Mouse (Mus musculus) CH12.LX (cell line): ENCODE measurements at regions not wholly inside any gene's neighbourhood (a gene's known extent, or its start where the extent isn't known, plus 50 kb on each side); places are given as distances from the start of the nearest gene placed in this dataset.

Experiments used
- DNase-seq: peaks from one replicate; pipeline ENCODE4 v3.0.0-alpha.2; 2013; ENCODE audit errors: extremely low read depth
- H3K27ac ChIP-seq: 2 replicates; pipeline ENCODE4 v1.5.1; 2012; ENCODE audit warnings: low read depth, mild to moderate bottlenecking, control low read depth, moderate library complexity; ENCODE audit not compliant: insufficient read depth
- H3K27me3 ChIP-seq: replicated peaks from 2 replicates; pipeline ENCODE3; 2012; ENCODE audit warnings: inconsistent platforms
- H3K36me3 ChIP-seq, 2 experiments: replicated peaks in 1 of 2; 2 replicates each; pipeline versions ENCODE3 to v1.6.1; 2012; ENCODE audit warnings: inconsistent platforms in 1 of 2, low read length in 1 of 2, mild to moderate bottlenecking in 1 of 2, mixed read lengths in 1 of 2, moderate library complexity in 1 of 2; ENCODE audit not compliant: control insufficient read depth in 1 of 2, insufficient read depth in 1 of 2
- H3K4me1 ChIP-seq, 2 experiments: 2 replicates each; pipeline ENCODE4 v1.6.1; 2012; ENCODE audit warnings: inconsistent platforms in 1 of 2, moderate library complexity in 1 of 2; ENCODE audit not compliant: insufficient read depth in 2 of 2, control insufficient read depth in 1 of 2
- H3K4me2 ChIP-seq: 2 replicates; pipeline ENCODE4 v1.6.1; 2012; ENCODE audit warnings: low read depth, mild to moderate bottlenecking, control low read depth; ENCODE audit not compliant: poor library complexity, insufficient read depth, severe bottlenecking
- H3K4me3 ChIP-seq, 3 experiments: fragments of 150-350 bp in 1 of 3; sonication (generic) in 1 of 3; replicated peaks in 1 of 3; 2 replicates each; pipeline versions ENCODE3 to v1.5.1; 2011 to 2012; ENCODE audit warnings: low read depth in 2 of 3, low read length in 2 of 3, mild to moderate bottlenecking in 2 of 3, moderate library complexity in 2 of 3, control low read depth in 1 of 3, improper control_type of control experiment in 1 of 3, inconsistent platforms in 1 of 3, mixed read lengths in 1 of 3; ENCODE audit not compliant: poor library complexity in 1 of 3
- H3K79me2 ChIP-seq: replicated peaks from 2 replicates; pipeline ENCODE4 v1.6.1; 2012; ENCODE audit warnings: mild to moderate bottlenecking, moderate library complexity; ENCODE audit not compliant: control insufficient read depth, poor library complexity, insufficient read depth, severe bottlenecking; ENCODE audit errors: extremely low read depth
- H3K9ac ChIP-seq: 2 replicates; pipeline ENCODE4 v1.6.1; 2012; ENCODE audit warnings: low read depth, mild to moderate bottlenecking, control low read depth, moderate library complexity; ENCODE audit not compliant: insufficient read depth
- H3K9me3 ChIP-seq: replicated peaks from 2 replicates; pipeline ENCODE3; 2012; ENCODE audit warnings: low read length, inconsistent platforms, mixed read lengths
- CTCF ChIP-seq, 2 experiments: IDR thresholded peaks in 1 of 2; conservative IDR thresholded peaks in 1 of 2; 2 replicates each; pipeline ENCODE4 v1.5.1; 2011 to 2012; ENCODE audit warnings: low read depth in 2 of 2, low read length in 2 of 2, improper control_type of control experiment in 1 of 2, inconsistent platforms in 1 of 2, mild to moderate bottlenecking in 1 of 2, moderate library complexity in 1 of 2
- E2F4 ChIP-seq: IDR thresholded peaks from 2 replicates; pipeline ENCODE4 v1.6.1; 2011; ENCODE audit warnings: low read depth, low read length, improper control_type of control experiment; ENCODE audit not compliant: insufficient replicate concordance
- ELF1 ChIP-seq: IDR thresholded peaks from 2 replicates; pipeline ENCODE4 v1.6.1; 2014; ENCODE audit warnings: low read depth, mild to moderate bottlenecking, inconsistent platforms, low read length, improper control_type of control experiment
- EP300 ChIP-seq: IDR thresholded peaks from 2 replicates; pipeline ENCODE4 v1.6.1; 2011; ENCODE audit warnings: low read length, improper control_type of control experiment
- GABPA ChIP-seq: IDR thresholded peaks from 2 replicates; pipeline ENCODE4 v1.6.1; 2012; ENCODE audit warnings: low read depth, low read length, improper control_type of control experiment, inconsistent platforms; ENCODE audit not compliant: insufficient replicate concordance
- JUND ChIP-seq: conservative IDR thresholded peaks from 2 replicates; pipeline ENCODE4 v1.6.1; 2011; ENCODE audit warnings: low read depth, low read length, improper control_type of control experiment
- KAT2A ChIP-seq: IDR thresholded peaks from 2 replicates; pipeline ENCODE4 v1.6.1; 2012; ENCODE audit warnings: low read length, improper control_type of control experiment, inconsistent platforms; ENCODE audit not compliant: insufficient replicate concordance
- MAFK ChIP-seq: IDR thresholded peaks from 2 replicates; pipeline ENCODE4 v1.6.1; 2011; ENCODE audit warnings: low read length, improper control_type of control experiment; ENCODE audit not compliant: insufficient replicate concordance
- MAX ChIP-seq: IDR thresholded peaks from 2 replicates; pipeline ENCODE4 v1.6.1; 2011; ENCODE audit warnings: low read length, improper control_type of control experiment
- MAZ ChIP-seq: IDR thresholded peaks from 2 replicates; pipeline ENCODE4 v1.6.1; 2012; ENCODE audit warnings: low read depth, mild to moderate bottlenecking, inconsistent platforms, low read length, improper control_type of control experiment, moderate library complexity
- MEF2A ChIP-seq: IDR thresholded peaks from 2 replicates; pipeline ENCODE4 v1.6.1; 2014; ENCODE audit warnings: low read depth, mild to moderate bottlenecking, inconsistent platforms, low read length, improper control_type of control experiment, borderline replicate concordance
- PAX5 ChIP-seq: IDR thresholded peaks from 2 replicates; pipeline ENCODE4 v1.6.1; 2012; ENCODE audit warnings: low read length, inconsistent platforms, mixed read lengths
- POLR2A ChIP-seq: IDR thresholded peaks from 2 replicates; pipeline ENCODE4 v1.6.1; 2011; ENCODE audit warnings: low read depth, mild to moderate bottlenecking, improper control_type of control experiment, low read length
- RAD21 ChIP-seq: IDR thresholded peaks from 2 replicates; pipeline ENCODE4 v1.6.1; 2011; ENCODE audit warnings: low read depth, mild to moderate bottlenecking, low read length, improper control_type of control experiment, moderate library complexity
- UBTF ChIP-seq: IDR thresholded peaks from 2 replicates; pipeline ENCODE4 v1.6.1; 2012; ENCODE audit warnings: low read depth, mild to moderate bottlenecking, inconsistent platforms, low read length, improper control_type of control experiment, moderate library complexity
- USF1 ChIP-seq: IDR thresholded peaks from 2 replicates; pipeline ENCODE4 v1.6.1; 2014; ENCODE audit warnings: low read depth, mild to moderate bottlenecking, inconsistent platforms, low read length, improper control_type of control experiment
- USF2 ChIP-seq: conservative IDR thresholded peaks from 2 replicates; pipeline ENCODE4 v1.6.1; 2011; ENCODE audit warnings: low read depth, low read length, improper control_type of control experiment
- ZC3H11A ChIP-seq: IDR thresholded peaks from 2 replicates; pipeline ENCODE4 v1.6.1; 2012; ENCODE audit warnings: low read depth, mild to moderate bottlenecking, inconsistent platforms, low read length, improper control_type of control experiment
- ZMIZ1 ChIP-seq: IDR thresholded peaks from 2 replicates; pipeline ENCODE4 v1.6.1; 2012; ENCODE audit warnings: low read depth, mild to moderate bottlenecking, inconsistent platforms, low read length, improper control_type of control experiment
- dilution Hi-C: fragments of 300-500 bp; cut with MboI; formaldehyde crosslinking; loops from 2 replicates; pipeline ENCODE4 v1.14.3; 2020; ENCODE audit warnings: low sequenced_read_pairs; ENCODE audit not compliant: extremely low pct_unique_long_range_greater_than_20kb, extremely low pct_ligation_motif_present
- in situ Hi-C: fragments of 300-500 bp; cut with MboI; formaldehyde crosslinking; loops from 3 replicates; pipeline ENCODE4 v1.14.3; 2019; ENCODE audit warnings: low sequenced_read_pairs, low pct_ligation_motif_present, low pct_unique_long_range_greater_than_20kb, mixed read lengths

DNA sequence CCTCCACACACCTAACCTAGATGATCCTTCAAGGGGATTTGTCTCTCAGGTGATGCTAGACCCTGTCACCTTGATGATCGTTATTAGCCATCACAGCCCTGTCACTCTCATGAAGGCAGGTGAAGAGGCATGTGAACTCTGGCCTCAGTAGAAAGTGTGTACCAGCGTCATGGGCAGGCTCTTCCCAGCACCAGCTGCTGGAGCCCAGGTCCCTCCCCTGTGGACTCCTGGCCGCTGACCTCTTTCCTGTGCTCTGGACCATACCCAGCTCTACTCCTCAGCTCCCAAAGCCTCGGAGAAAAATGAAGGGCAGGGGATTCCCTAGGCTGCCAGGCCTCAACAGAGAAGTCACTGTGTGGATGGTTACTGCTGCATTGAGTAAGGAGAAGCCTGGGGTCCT is 253.3 kb upstream of the Sulf2 start:
- Histone ChIP-seq H3K4me2 (no peak overlapping the region), H3K36me3 (no peaks in the 10 kb centered on the region), H3K79me2 (no peaks in the 10 kb centered on the region), H3K27ac (no peak overlapping the region), H3K4me3 (no peak overlapping the region), H3K9me3 (peaks cover 6% of the 10 kb centered on the region), H3K9ac (no peak overlapping the region), H3K27me3 (peaks cover 12% of the 10 kb centered on the region), H3K4me1 (peaks cover 0 to 22% of the 10 kb centered on the region in 2 experiments; a peak in 2 of 4 replicates)
- TF ChIP-seq ZMIZ1 (no peak), E2F4 (no peak), KAT2A (no peak), USF2 (no peak), RAD21 (no peak), ELF1 (no peak), MAZ (no peak), GABPA (no peak), UBTF (no peak), POLR2A (no peak), MEF2A (no peak), USF1 (no peak), CTCF (conservative IDR thresholded peaks at IDR 0.05 in 1 of 2, IDR thresholded peaks at IDR 0.05 in 1 of 2; ENCODE audit: low read depth in 2 of 2, low read length in 2 of 2) (no peak), PAX5 (no peak), JUND (no peak)
- no peak for DNase-seq
- dilution Hi-C loops, result no loop called here
- in situ Hi-C loops, result no loop called here

DNA sequence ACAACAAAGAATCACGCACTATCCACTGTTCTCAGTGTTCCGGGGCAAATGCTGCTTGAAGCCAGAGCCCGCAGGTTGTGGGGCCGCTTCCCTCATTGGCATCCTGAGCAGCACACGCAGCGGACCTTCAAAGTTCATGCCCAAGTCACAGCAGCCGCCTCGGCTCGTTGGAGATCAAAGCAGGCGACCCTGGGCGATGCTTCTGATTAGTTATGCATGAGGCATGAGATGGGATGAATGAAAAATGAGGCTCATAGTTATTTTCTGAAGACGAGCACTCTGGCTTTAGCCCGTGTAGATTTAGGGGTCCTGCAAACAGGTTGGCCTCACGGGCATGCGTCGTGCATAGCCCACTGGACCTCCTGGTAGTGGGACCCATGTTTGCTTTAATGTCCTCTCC is 252.5 kb upstream of the Sulf2 start:
- H3K36me3 ChIP-seq, result no peaks in the 10 kb centered on the region
- H3K4me1 ChIP-seq, result peaks cover 0 to 22% of the 10 kb centered on the region in 2 experiments; a peak in 2 of 4 replicates
- DNase-seq, result no peak
- H3K79me2 ChIP-seq, result no peaks in the 10 kb centered on the region
- TF ChIP-seq UBTF (no peak), USF1 (no peak), ZC3H11A (no peak), EP300 (no peak), MAX (no peak), MAFK (no peak)
- no peak overlapping the region for H3K4me2 ChIP-seq
- no peak overlapping the region for H3K27ac ChIP-seq
- in situ Hi-C loops (no loop called here), dilution Hi-C loops (no loop called here)
- H3K9me3 ChIP-seq, result peaks cover 6% of the 10 kb centered on the region
- H3K27me3 ChIP-seq, result peaks cover 12% of the 10 kb centered on the region
- H3K4me3 ChIP-seq, result no peak overlapping the region
- no peak overlapping the region for H3K9ac ChIP-seq
